ENCODE assay signal across 23 mouse cellular contexts in genomic region chr16:41041686-41042085, GRCm38 (mm10).
DNase-seq lines count a peak whose midpoint lies in the region; ATAC-seq and TF ChIP-seq lines count a peak whose summit lies in the region.
"Had no signal": no experiment of that assay in that cellular context is flagged by ENCODE, and none has a peak within 500 bp of the region (broad histone marks: within the 10 kb centered on the region; RNA-seq: fewer than 3 reads in every experiment).

No protein-coding gene starts in this region.

- no peak for DNase-seq in forebrain, postnatal 0 days
- DNase-seq in forebrain, embryonic 10.5 days (ENCODE audit: extremely low spot score, low spot score), result no peak
- DNase-seq in layer of hippocampus, adult 2 months (ENCODE audit: low spot score in 2 of 2), result no peak
- DNase-seq in layer of hippocampus, adult 9-10 months (ENCODE audit: low spot score), result no peak
- peak; percentile 8 for DNase-seq in right cerebral cortex, adult 18-20 months
- DNase-seq in right cerebral cortex, postnatal 4 days, result no peak
- DNase-seq: adrenal gland, adult 8-10 months; adrenal gland, postnatal 36 days; cerebellum, adult 11 months; cerebellum, adult 2 months; cerebellum, adult 9-11 months; cerebellum, postnatal 25 days; gastrocnemius, adult 2 months; gastrocnemius, postnatal 14 days; heart, adult 11 months had no signal

- ATAC-seq in forebrain, postnatal 0 days, result 0 out of 2 replicates have a peak, but pooled peaks have one; percentile 29
- ATAC-seq: activated CD4-positive, CD25-positive, alpha-beta regulatory T cell, adult 4 months; forebrain, embryonic 15.5 days had no signal

- H3K9me3 ChIP-seq in forebrain, postnatal 0 days (ENCODE audit: low read length), result no peaks in the 10 kb centered on the region
- H3K9me3 ChIP-seq in forebrain, embryonic 10.5 days, result no peaks in the 10 kb centered on the region
- H3K9me3 ChIP-seq: embryonic facial prominence, embryonic 12.5 days; embryonic facial prominence, embryonic 15.5 days; forebrain, embryonic 12.5 days; forebrain, embryonic 15.5 days; hindbrain, embryonic 12.5 days; hindbrain, embryonic 15.5 days had no signal

- no peak overlapping the region for H3K4me2 ChIP-seq in forebrain, postnatal 0 days (ENCODE audit: low read depth)
- H3K4me2 ChIP-seq: embryonic facial prominence, embryonic 12.5 days; embryonic facial prominence, embryonic 15.5 days; forebrain, embryonic 12.5 days; forebrain, embryonic 15.5 days; heart, embryonic 11.5 days; hindbrain, embryonic 12.5 days; hindbrain, embryonic 15.5 days had no signal

- H3K4me3 ChIP-seq in forebrain, postnatal 0 days (ENCODE audit: low read depth, low read length), result no peak overlapping the region
- H3K4me3 ChIP-seq in forebrain, embryonic 10.5 days, result no peak overlapping the region
- no peak overlapping the region for H3K4me3 ChIP-seq in layer of hippocampus, adult 2 months
- H3K4me3 ChIP-seq: embryonic facial prominence, embryonic 12.5 days; embryonic facial prominence, embryonic 15.5 days; forebrain, embryonic 12.5 days; forebrain, embryonic 15.5 days; gastrocnemius, adult 2 months; hindbrain, embryonic 12.5 days; hindbrain, embryonic 15.5 days had no signal

- WGBS in forebrain, postnatal 0 days, result 49% methylated on average over 2 of the region's 2 CpGs
- 70% methylated on average over 2 of the region's 2 CpGs for WGBS in forebrain, embryonic 10.5 days

- H3K27me3 ChIP-seq in forebrain, postnatal 0 days (ENCODE audit: insufficient read depth, low read length), result no peaks in the 10 kb centered on the region
- no peaks in the 10 kb centered on the region for H3K27me3 ChIP-seq in forebrain, embryonic 10.5 days (ENCODE audit: poor library complexity, severe bottlenecking)
- H3K27me3 ChIP-seq: embryonic facial prominence, embryonic 12.5 days; embryonic facial prominence, embryonic 15.5 days; forebrain, embryonic 12.5 days; forebrain, embryonic 15.5 days; hindbrain, embryonic 12.5 days; hindbrain, embryonic 15.5 days had no signal

- no peak overlapping the region for H3K27ac ChIP-seq in forebrain, postnatal 0 days (ENCODE audit: low read depth, low read length)
- no peak overlapping the region for H3K27ac ChIP-seq in forebrain, embryonic 10.5 days
- peak overlapping the region; percentile 49; the same call in 1 of the 2 replicates for H3K27ac ChIP-seq in layer of hippocampus, adult 2 months
- H3K27ac ChIP-seq: embryonic facial prominence, embryonic 12.5 days; embryonic facial prominence, embryonic 15.5 days; forebrain, embryonic 12.5 days; forebrain, embryonic 15.5 days; gastrocnemius, adult 2 months; hindbrain, embryonic 12.5 days had no signal

- H3K4me1 ChIP-seq in forebrain, postnatal 0 days (ENCODE audit: insufficient read depth), result no peaks in the 10 kb centered on the region
- H3K4me1 ChIP-seq in forebrain, embryonic 10.5 days, result peaks cover 5% of the 10 kb centered on the region; the same call in 1 of the 2 replicates
- H3K4me1 ChIP-seq: embryonic facial prominence, embryonic 12.5 days; embryonic facial prominence, embryonic 15.5 days; forebrain, embryonic 15.5 days; hindbrain, embryonic 15.5 days had no signal

- no peak overlapping the region for H3K9ac ChIP-seq in forebrain, postnatal 0 days
- H3K9ac ChIP-seq: embryonic facial prominence, embryonic 12.5 days; embryonic facial prominence, embryonic 15.5 days; forebrain, embryonic 12.5 days; forebrain, embryonic 15.5 days; hindbrain, embryonic 12.5 days; hindbrain, embryonic 15.5 days had no signal

- TF ChIP-seq CTCF in forebrain, postnatal 0 days (IDR thresholded peaks at IDR 0.05; ENCODE audit: low read depth), result no peak
- TF ChIP-seq CTCF in layer of hippocampus, adult 2 months (conservative IDR thresholded peaks at IDR 0.05), result no peak

- H3K36me3 ChIP-seq in forebrain, postnatal 0 days (ENCODE audit: insufficient read depth), result no peaks in the 10 kb centered on the region
- no peaks in the 10 kb centered on the region for H3K36me3 ChIP-seq in forebrain, embryonic 10.5 days (replicated peaks)
- H3K36me3 ChIP-seq: embryonic facial prominence, embryonic 12.5 days; embryonic facial prominence, embryonic 15.5 days; forebrain, embryonic 12.5 days; forebrain, embryonic 15.5 days; hindbrain, embryonic 12.5 days; hindbrain, embryonic 15.5 days had no signal
